Mouse (Mus musculus): ENCODE results near the gene Tfdp1. TPM values are rescaled to one million over a fixed set of nuclear protein-coding genes. Genes with fewer than 3 reads are reported as not detected.

Gene Tfdp1
- polyA plus RNA-seq, 1 experiment from 2014 or later: 183 TPM

DNA sequence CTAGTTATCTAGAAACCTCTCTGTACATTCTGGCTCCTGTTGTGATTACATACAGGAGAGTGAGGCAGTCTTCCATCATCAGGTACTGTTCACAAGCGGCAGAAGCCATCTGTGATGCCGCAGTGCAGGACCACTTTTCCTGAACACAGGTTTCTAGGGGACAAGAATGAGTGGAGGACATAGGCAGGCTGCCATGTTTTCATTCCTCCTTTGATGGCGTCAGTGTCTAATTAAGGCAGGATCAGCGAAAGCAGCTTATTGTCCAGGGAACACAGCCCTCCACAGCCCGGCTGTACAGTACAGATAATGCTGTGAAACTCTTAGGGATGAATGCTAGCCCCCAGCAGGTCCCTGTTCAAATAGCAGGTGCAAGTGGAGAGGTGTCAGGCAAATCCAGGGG is 67.5 kb downstream of the Tfdp1 start:
- Histone ChIP-seq H3K36me3 (no peaks in the 10 kb centered on the region), H3K9me3 (replicated peaks) (no peaks in the 10 kb centered on the region), H3K4me1 (no peaks in the 10 kb centered on the region), H3K4me3 (no peak overlapping the region), H3K27me3 (ENCODE audit: low read depth, poor library complexity, severe bottlenecking) (no peaks in the 10 kb centered on the region), H3K27ac (no peak overlapping the region)
- WGBS: 88% methylated on average over 5 of the region's 5 CpGs
- DNase-seq (ENCODE audit: low spot score): no peak

DNA sequence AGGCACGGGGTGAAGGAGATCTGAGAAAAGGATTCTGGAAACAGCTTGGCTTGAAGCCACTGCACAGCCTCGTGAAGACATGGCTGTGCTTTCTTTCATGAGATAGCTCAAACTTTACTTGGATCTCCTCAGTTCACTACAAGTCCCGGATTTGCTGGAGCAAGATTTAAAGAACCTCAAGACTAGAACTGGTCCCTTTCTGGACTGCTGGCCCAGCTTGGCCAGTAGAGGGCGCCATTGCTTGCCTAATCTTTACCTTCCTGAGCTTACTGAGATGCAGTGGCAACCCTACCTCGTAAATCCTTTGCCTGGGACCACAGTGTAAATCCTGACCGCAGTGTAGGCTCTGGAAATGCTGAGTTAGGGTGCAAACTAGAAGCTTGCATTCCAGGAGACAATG is 73.0 kb downstream of the Tfdp1 start:
- no peak overlapping the region for H3K4me3 ChIP-seq
- 35% methylated on average over 6 of the region's 6 CpGs for WGBS
- H3K9me3 ChIP-seq (replicated peaks): no peaks in the 10 kb centered on the region
- peak; percentile 82 for DNase-seq (ENCODE audit: low spot score)
- H3K36me3 ChIP-seq: no peaks in the 10 kb centered on the region
- H3K27me3 ChIP-seq (ENCODE audit: low read depth, poor library complexity, severe bottlenecking): no peaks in the 10 kb centered on the region
- H3K4me1 ChIP-seq: no peaks in the 10 kb centered on the region
- no peak overlapping the region for H3K27ac ChIP-seq

DNA sequence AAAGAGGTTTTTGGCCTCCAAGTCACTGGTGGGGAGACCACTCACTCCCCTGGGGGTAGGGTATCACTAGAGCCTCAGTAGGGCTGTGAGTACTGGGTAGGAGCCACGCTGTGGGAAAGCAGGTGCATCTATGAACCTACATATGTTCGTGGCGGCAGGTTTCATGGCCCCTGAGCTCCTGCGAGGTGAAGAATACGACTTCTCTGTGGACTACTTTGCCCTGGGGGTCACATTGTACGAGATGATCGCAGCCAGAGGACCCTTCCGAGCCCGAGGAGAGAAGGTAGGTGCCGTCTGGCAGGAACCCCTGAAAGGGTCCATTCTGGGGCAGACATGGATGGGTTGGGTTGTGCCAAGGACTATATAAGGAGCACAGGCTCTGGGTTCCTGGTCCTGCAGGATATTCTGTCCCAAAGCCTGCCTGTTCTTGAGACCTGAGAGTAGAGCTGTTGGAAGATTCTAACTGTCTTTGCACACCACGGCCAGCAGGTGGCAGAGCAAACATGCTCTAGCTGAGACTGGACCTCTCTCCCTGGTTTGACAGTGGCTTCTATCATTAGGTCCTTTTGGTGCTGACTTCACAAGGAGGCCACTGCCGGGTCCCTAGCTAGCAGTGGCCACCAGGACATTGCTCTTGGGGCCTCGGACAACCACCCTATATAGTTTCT is 74.5 kb downstream of the Tfdp1 start:
- WGBS: 67% methylated on average over 13 of the region's 13 CpGs

DNA sequence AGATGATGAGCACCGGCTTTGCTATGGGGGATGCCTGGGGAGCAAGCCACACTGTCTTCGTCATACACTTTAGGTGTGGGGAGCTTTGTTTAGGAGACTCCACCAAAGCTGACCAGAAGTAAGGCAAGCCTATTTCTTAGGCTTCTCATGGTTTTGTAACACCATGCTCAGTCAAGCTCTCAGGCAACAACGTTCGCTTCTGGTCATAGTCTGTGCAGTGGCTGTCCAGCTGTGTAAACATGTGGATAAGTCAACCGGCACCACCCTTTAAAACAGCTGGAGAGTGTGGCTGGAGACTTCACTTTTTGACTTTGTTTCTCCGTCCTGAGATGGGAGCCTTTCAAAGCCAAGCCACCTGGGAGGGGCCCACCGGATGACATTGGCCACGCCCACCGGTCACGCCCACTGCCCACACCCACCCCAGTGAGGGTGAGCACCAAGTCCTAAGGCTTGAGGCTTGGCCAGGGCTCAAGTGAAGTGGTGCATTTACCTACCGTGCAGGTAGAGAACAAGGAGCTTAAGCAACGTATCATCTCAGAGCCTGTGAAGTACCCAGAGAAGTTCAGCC is 75.4 kb downstream of the Tfdp1 start:
- WGBS: 58% methylated on average over 12 of the region's 12 CpGs
- no peak for DNase-seq (ENCODE audit: low spot score)
- Histone ChIP-seq H3K4me1 (no peaks in the 10 kb centered on the region), H3K9me3 (replicated peaks) (no peaks in the 10 kb centered on the region), H3K4me3 (no peak overlapping the region), H3K36me3 (no peaks in the 10 kb centered on the region), H3K27me3 (ENCODE audit: low read depth, poor library complexity, severe bottlenecking) (no peaks in the 10 kb centered on the region), H3K27ac (no peak overlapping the region)

More for the DNA sequence above, 74.5 kb downstream of the Tfdp1 start:
- Histone ChIP-seq H3K36me3 (no peaks in the 10 kb centered on the region), H3K27me3 (ENCODE audit: low read depth, poor library complexity, severe bottlenecking) (no peaks in the 10 kb centered on the region), H3K9me3 (replicated peaks) (no peaks in the 10 kb centered on the region), H3K4me3 (no peak overlapping the region), H3K4me1 (no peaks in the 10 kb centered on the region), H3K27ac (no peak overlapping the region)
- peak; percentile 71 for DNase-seq (ENCODE audit: low spot score)

DNA sequence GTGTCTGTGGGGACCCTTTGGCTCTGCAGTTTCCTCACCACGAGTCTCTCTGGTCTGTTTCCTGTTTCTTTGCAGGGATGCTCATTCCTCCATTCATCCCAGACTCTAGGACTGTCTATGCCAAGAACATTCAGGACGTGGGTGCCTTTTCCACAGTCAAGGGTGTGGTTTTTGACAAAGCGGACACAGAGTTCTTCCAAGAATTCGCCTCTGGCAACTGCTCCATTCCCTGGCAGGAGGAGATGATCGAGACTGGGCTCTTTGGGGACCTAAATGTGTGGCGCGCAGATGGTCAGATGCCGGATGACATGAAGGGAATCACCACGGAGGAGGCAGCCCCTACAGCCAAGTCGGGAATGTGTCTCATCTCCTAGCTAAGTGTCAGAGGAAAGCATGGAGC is 77.3 kb downstream of the Tfdp1 start:
- Histone ChIP-seq H3K4me1 (no peaks in the 10 kb centered on the region), H3K4me3 (no peak overlapping the region), H3K27me3 (ENCODE audit: low read depth, poor library complexity, severe bottlenecking) (no peaks in the 10 kb centered on the region), H3K27ac (no peak overlapping the region), H3K36me3 (no peaks in the 10 kb centered on the region), H3K9me3 (replicated peaks) (no peaks in the 10 kb centered on the region)
- WGBS: 80% methylated on average over 10 of the region's 10 CpGs
- DNase-seq (ENCODE audit: low spot score): no peak

DNA sequence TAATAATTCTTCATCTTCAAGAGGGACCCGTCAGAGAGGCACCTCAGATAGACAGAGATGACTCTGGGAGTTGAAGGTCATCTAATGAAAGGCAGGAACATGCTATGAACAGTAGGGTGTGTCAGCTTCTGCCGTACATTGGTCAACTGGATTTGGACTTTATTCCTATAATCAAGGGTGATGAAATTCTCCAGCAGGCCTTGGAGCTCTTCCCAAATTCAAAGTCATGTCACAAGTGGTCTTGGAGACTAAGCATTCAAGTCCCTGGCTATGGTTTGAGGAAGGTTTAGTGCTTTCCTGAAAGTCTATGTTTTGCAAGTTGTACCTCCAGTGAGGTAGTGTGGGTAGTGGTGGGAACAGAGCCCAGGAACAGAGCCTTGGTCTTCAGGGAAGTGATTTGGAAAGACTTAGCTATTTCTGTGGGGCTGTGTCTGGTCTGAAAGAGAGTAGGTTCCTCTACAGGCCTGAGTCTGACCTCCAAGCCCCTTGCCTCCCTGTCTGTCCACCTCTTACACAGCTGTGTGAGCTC is 80.6 kb downstream of the Tfdp1 start:
- no peak overlapping the region for H3K27ac ChIP-seq
- H3K4me1 ChIP-seq: no peaks in the 10 kb centered on the region
- no peaks in the 10 kb centered on the region for H3K9me3 ChIP-seq (replicated peaks)
- WGBS: 73% methylated on average over 2 of the region's 2 CpGs
- H3K36me3 ChIP-seq: no peaks in the 10 kb centered on the region
- no peak overlapping the region for H3K4me3 ChIP-seq
- H3K27me3 ChIP-seq (ENCODE audit: low read depth, poor library complexity, severe bottlenecking): no peaks in the 10 kb centered on the region
- DNase-seq (ENCODE audit: low spot score): no peak

DNA sequence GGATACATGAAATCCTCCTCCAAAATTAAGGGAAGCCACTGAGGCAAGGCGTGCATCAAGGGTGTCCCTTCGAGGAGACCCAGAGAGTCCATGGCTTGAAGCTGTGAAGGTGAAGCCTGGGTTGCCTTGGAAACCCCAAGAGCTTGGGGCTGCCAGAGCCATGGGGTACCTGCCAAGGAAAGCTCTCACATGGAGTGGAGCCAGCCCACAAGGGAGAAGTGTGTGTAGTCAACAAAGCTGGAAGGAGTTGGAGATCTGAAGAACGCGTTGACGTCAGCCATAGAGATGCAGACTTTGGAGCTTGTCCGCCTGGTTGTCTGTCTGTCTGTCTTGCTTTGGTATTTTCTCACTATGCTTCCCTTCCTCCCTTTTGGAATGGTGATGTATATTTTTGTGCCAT is 82.4 kb downstream of the Tfdp1 start:
- DNase-seq (ENCODE audit: low spot score): no peak

DNA sequence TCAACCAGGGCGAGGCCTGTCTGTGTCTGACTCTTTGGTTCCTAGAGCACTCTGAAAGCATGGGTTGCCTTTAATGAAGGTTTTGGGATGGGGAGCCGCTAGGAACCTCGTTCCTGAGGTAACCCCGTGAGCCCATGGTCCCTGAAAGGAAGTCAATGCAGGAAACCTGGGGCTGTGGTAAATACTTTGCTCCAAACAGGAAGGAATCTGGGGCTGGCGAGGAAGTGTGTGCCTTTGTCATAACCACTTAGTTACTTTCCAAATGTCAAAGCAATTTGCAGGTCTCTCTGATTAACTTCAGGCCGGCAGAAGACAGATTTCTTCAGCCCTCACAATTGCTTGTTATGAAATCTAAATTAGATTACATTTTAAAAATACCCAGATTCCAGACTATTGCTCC is 88.8 kb downstream of the Tfdp1 start:
- Histone ChIP-seq H3K9me3 (replicated peaks) (no peaks in the 10 kb centered on the region), H3K36me3 (no peaks in the 10 kb centered on the region), H3K4me3 (no peak overlapping the region), H3K4me1 (no peaks in the 10 kb centered on the region), H3K27ac (no peak overlapping the region), H3K27me3 (ENCODE audit: low read depth, poor library complexity, severe bottlenecking) (no peaks in the 10 kb centered on the region)
- WGBS: 82% methylated on average over 6 of the region's 6 CpGs
- no peak for DNase-seq (ENCODE audit: low spot score)

More for the DNA sequence above, 82.4 kb downstream of the Tfdp1 start:
- Histone ChIP-seq H3K9me3 (replicated peaks) (no peaks in the 10 kb centered on the region), H3K27ac (no peak overlapping the region), H3K4me3 (no peak overlapping the region), H3K36me3 (no peaks in the 10 kb centered on the region), H3K27me3 (ENCODE audit: low read depth, poor library complexity, severe bottlenecking) (no peaks in the 10 kb centered on the region), H3K4me1 (no peaks in the 10 kb centered on the region)
- WGBS: 93% methylated on average over 6 of the region's 6 CpGs

Other genes starting within 250 kb of the Tfdp1 start
- 62.9 and 65.8 TPM in 2 replicates for gene Pcid2, start 233.3 kb upstream of the Tfdp1 start, polyA plus RNA-seq (2016; fragmentation: Nextera tagmentation; extraction: Ambion mirVana)
- gene Cul4a, start 233.1 kb upstream of the Tfdp1 start, polyA plus RNA-seq (2016; fragmentation: Nextera tagmentation; extraction: Ambion mirVana): 92.4 and 104 TPM in 2 replicates
- gene Lamp1, start 179.6 kb upstream of the Tfdp1 start, polyA plus RNA-seq (2016; fragmentation: Nextera tagmentation; extraction: Ambion mirVana): 186 and 196 TPM in 2 replicates
- 16.0 and 18.8 TPM in 2 replicates for gene Grtp1, start 138.1 kb upstream of the Tfdp1 start, polyA plus RNA-seq (2016; fragmentation: Nextera tagmentation; extraction: Ambion mirVana)
- gene Adprhl1, start 84.6 kb upstream of the Tfdp1 start, polyA plus RNA-seq (2016; fragmentation: Nextera tagmentation; extraction: Ambion mirVana): 0.14 TPM in 1 of 2 replicates, not detected in the other
- 19.9 and 23.3 TPM in 2 replicates for gene Dcun1d2, start 50.6 kb upstream of the Tfdp1 start, polyA plus RNA-seq (2016; fragmentation: Nextera tagmentation; extraction: Ambion mirVana)
- gene Tmco3, start 50.6 kb upstream of the Tfdp1 start, polyA plus RNA-seq (2016; fragmentation: Nextera tagmentation; extraction: Ambion mirVana): 32.1 and 37.5 TPM in 2 replicates
- not detected in 2 replicates for gene Atp4b, start 58.1 kb downstream of the Tfdp1 start, polyA plus RNA-seq (2016; fragmentation: Nextera tagmentation; extraction: Ambion mirVana)
- 0.06 TPM in 2 replicates for gene Grk1, start 66.3 kb downstream of the Tfdp1 start, polyA plus RNA-seq (2016; fragmentation: Nextera tagmentation; extraction: Ambion mirVana)
- gene Tmem255b, start 96.4 kb downstream of the Tfdp1 start, polyA plus RNA-seq (2016; fragmentation: Nextera tagmentation; extraction: Ambion mirVana): 0.29 and 0.40 TPM in 2 replicates
- 3.4 and 4.3 TPM in 2 replicates for gene Gas6, start 155.7 kb downstream of the Tfdp1 start, polyA plus RNA-seq (2016; fragmentation: Nextera tagmentation; extraction: Ambion mirVana)
- not detected in 2 replicates for gene 1700029H14Rik, start 223.7 kb downstream of the Tfdp1 start, polyA plus RNA-seq (2016; fragmentation: Nextera tagmentation; extraction: Ambion mirVana)